Mouse (Mus musculus): ENCODE measurements around the gene Anapc2. TPM values are rescaled to one million over a fixed set of nuclear protein-coding genes. Genes with fewer than 3 reads are reported as not detected.
A peak's percentile ranks its signal among the peaks of the same experiment; 100 is the strongest.

Gene Anapc2
- polyA plus RNA-seq, 1 experiment from 2014 or later: 74.7 TPM

DNA sequence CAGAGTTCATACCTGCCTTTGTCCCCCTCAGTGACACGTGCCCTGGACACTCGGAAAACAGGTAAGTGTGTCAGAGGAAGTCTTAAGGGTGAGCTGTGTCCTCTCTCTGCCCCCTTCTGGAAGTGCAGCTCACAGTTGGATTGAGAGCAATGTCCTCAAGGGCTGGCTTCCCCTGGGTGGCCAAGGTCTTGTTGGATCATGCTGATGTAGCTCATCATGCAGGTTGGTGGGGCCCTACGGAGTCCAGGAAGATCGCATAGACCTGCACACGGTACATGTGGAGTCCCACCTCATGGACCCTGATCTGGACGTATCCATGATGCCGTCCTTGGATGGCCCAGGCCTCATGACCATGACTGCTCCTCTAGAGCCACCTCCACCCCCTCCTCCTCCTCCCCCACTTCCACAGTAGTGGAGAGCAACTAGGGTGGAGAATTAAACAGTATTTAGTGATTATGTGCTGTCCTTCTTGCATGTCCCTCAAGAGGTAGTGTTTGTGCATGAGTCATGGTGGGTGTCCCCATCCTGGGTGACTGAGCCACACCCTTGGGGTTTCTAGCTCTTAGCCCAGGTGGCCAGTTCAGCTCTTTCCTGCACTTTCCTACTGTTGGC, 16.6 kb downstream of the Anapc2 start:
- Histone ChIP-seq H3K36me3 (ENCODE audit: control insufficient read depth, insufficient read depth, low read length) (peaks cover 15% of the 10 kb centered on the region), H3K27me3 (replicated peaks; ENCODE audit: control insufficient read depth, insufficient read depth, low read length) (peaks cover 62% of the 10 kb centered on the region), H3K4me3 (ENCODE audit: low read depth, low read length) (no peak overlapping the region), H3K4me1 (replicated peaks; ENCODE audit: control insufficient read depth, insufficient read depth, low read length) (peaks cover 28% of the 10 kb centered on the region), H3K4me2 (no peak overlapping the region), H3K9ac (ENCODE audit: low read depth, low read length) (no peak overlapping the region), H3K27ac (ENCODE audit: low read depth, low read length) (no peak overlapping the region), H3K9me3 (ENCODE audit: control insufficient read depth, low read length) (no peaks in the 10 kb centered on the region)
- DNase-seq (ENCODE audit: low spot score): no peak
- no peak for ATAC-seq (replicated peaks; ENCODE audit: low FRiP score)
- 74% methylated on average over 7 of the region's 7 CpGs for WGBS

DNA sequence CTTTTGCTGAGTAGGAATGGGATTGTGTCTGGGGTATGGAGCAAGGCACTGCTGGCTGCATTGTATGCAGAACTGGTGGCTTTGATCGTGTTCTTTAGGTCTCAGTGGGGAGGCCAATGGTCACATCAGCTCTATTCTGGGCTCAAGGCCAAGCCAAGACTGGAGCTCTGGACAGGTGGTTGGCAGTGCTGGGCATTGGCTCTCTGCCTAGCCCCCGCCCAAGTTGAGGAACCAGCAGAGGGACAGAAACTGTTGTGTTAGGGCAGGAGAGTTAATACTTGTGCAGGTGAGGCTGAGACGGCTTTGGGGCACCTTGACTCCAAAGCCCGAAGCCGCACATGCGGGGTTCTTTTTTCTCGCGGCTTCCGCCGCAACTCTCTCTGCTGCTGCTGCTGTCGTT, 17.4 kb downstream of the Anapc2 start, which contains the start of gene Lrrc26:
Gene Lrrc26 (plus strand): TSS at position 265 of the 400 bp plus-strand sequence.
- no peak for DNase-seq (ENCODE audit: low spot score)
- H3K4me1 ChIP-seq (replicated peaks; ENCODE audit: control insufficient read depth, insufficient read depth, low read length): peaks cover 28% of the 10 kb centered on the region
- H3K27ac ChIP-seq (ENCODE audit: low read depth, low read length): no peak within 1 kb of the TSS
- H3K27me3 ChIP-seq (replicated peaks; ENCODE audit: control insufficient read depth, insufficient read depth, low read length): peaks cover 69% of the 10 kb centered on the region
- no peaks in the 10 kb centered on the region for H3K9me3 ChIP-seq (ENCODE audit: control insufficient read depth, low read length)
- peak within 1 kb of the TSS; percentile 20; the same call in 1 of the 2 replicates for H3K4me2 ChIP-seq
- peaks cover 9% of the 10 kb centered on the region for H3K36me3 ChIP-seq (ENCODE audit: control insufficient read depth, insufficient read depth, low read length)
- peak within 1 kb of the TSS; percentile 20; the same call in 1 of the 2 replicates for H3K4me3 ChIP-seq (ENCODE audit: low read depth, low read length)
- 13% methylated on average over 11 of the region's 11 CpGs for WGBS
- ATAC-seq (replicated peaks; ENCODE audit: low FRiP score): no peak
- no peak within 1 kb of the TSS for H3K9ac ChIP-seq (ENCODE audit: low read depth, low read length)

DNA sequence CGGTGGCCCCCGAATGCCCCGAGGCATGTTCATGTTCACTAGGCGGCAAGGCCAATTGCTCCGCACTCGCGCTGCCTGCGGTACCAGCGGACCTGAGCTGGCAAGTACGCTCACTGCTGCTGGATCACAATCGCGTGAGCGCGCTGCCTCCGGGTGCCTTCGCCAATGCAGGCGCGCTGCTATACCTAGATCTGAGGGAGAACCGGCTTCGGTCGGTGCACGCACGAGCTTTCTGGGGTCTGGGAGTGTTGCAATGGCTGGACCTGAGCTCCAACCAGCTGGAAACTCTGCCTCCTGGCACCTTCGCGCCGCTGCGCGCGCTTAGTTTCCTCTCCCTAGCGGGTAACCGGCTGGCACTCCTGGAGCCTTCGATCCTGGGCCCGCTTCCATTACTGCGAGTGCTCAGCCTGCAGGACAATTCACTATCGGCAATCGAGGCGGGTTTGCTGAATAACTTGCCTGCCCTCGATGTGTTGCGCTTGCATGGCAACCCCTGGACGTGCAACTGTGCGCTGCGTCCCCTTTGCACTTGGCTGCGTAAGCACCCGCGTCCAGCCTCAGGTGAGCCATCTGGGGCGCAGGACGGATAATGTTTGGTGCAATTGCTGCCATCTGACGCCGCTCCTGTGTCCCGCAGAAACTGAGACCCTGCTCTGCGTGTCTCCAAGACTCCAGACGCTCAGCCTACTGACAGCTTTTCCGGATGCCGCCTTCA, 18.0 kb downstream of the Anapc2 start:
- Histone ChIP-seq H3K36me3 (ENCODE audit: control insufficient read depth, insufficient read depth, low read length) (peaks cover 4% of the 10 kb centered on the region; the same call in 1 of the 2 replicates), H3K27me3 (replicated peaks; ENCODE audit: control insufficient read depth, insufficient read depth, low read length) (peaks cover 75% of the 10 kb centered on the region), H3K27ac (ENCODE audit: low read depth, low read length) (no peak overlapping the region), H3K9ac (ENCODE audit: low read depth, low read length) (no peak overlapping the region), H3K9me3 (ENCODE audit: control insufficient read depth, low read length) (no peaks in the 10 kb centered on the region), H3K4me3 (ENCODE audit: low read depth, low read length) (peak overlapping the region; percentile 20; the same call in 1 of the 2 replicates), H3K4me1 (replicated peaks; ENCODE audit: control insufficient read depth, insufficient read depth, low read length) (peaks cover 28% of the 10 kb centered on the region), H3K4me2 (peak overlapping the region; percentile 20; the same call in 1 of the 2 replicates)
- DNase-seq (ENCODE audit: low spot score): no peak
- no peak for ATAC-seq (replicated peaks; ENCODE audit: low FRiP score)
- 4% methylated on average over 54 of the region's 54 CpGs for WGBS

DNA sequence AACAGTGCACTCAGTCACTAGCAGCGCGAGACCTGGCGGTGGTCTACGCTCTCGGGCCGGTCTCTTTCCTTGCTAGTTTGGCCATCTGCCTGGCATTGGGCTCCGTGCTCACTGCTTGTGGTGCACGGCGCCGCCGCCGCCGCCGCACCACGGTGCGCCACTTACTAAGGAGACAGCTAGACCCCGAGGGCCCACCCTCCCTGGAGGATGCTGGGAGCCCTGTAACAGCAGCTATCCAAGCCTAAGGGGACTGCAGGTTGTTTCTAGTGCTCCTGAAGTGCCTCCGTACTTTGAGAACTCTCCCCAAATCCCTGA, 18.5 kb downstream of the Anapc2 start:
- ATAC-seq (replicated peaks; ENCODE audit: low FRiP score): no peak
- no peak for DNase-seq (ENCODE audit: low spot score)
- H3K27ac ChIP-seq (ENCODE audit: low read depth, low read length): no peak overlapping the region
- H3K27me3 ChIP-seq (replicated peaks; ENCODE audit: control insufficient read depth, insufficient read depth, low read length): peaks cover 79% of the 10 kb centered on the region
- H3K4me3 ChIP-seq (ENCODE audit: low read depth, low read length): peak overlapping the region; percentile 20; the same call in 1 of the 2 replicates
- peaks cover 28% of the 10 kb centered on the region for H3K4me1 ChIP-seq (replicated peaks; ENCODE audit: control insufficient read depth, insufficient read depth, low read length)
- no peaks in the 10 kb centered on the region for H3K36me3 ChIP-seq (ENCODE audit: control insufficient read depth, insufficient read depth, low read length)
- H3K9me3 ChIP-seq (ENCODE audit: control insufficient read depth, low read length): no peaks in the 10 kb centered on the region
- H3K9ac ChIP-seq (ENCODE audit: low read depth, low read length): no peak overlapping the region
- 2% methylated on average over 18 of the region's 18 CpGs for WGBS
- 0 out of 2 replicates have a peak overlapping the region, but pooled peaks have one; percentile 14 for H3K4me2 ChIP-seq

- Histone ChIP-seq H3K36me3 (ENCODE audit: control insufficient read depth, insufficient read depth, low read length) (no peaks in the 10 kb centered on the region), H3K9me3 (ENCODE audit: control insufficient read depth, low read length) (no peaks in the 10 kb centered on the region), H3K4me3 (ENCODE audit: low read depth, low read length) (peak overlapping the region; percentile 35; the same call in 1 of the 2 replicates), H3K4me2 (peak overlapping the region; percentile 57), H3K27ac (ENCODE audit: low read depth, low read length) (no peak overlapping the region), H3K4me1 (replicated peaks; ENCODE audit: control insufficient read depth, insufficient read depth, low read length) (peaks cover 23% of the 10 kb centered on the region), H3K27me3 (replicated peaks; ENCODE audit: control insufficient read depth, insufficient read depth, low read length) (peaks cover 85% of the 10 kb centered on the region), H3K9ac (ENCODE audit: low read depth, low read length) (no peak overlapping the region)
- 13% methylated on average over 32 of the region's 32 CpGs for WGBS
- DNase-seq (ENCODE audit: low spot score) (no peak), ATAC-seq (replicated peaks; ENCODE audit: low FRiP score) (no peak)
Measured at GRCm38 (mm10) chr2:25291184-25292053, 19.1 kb downstream of the Anapc2 start.

DNA sequence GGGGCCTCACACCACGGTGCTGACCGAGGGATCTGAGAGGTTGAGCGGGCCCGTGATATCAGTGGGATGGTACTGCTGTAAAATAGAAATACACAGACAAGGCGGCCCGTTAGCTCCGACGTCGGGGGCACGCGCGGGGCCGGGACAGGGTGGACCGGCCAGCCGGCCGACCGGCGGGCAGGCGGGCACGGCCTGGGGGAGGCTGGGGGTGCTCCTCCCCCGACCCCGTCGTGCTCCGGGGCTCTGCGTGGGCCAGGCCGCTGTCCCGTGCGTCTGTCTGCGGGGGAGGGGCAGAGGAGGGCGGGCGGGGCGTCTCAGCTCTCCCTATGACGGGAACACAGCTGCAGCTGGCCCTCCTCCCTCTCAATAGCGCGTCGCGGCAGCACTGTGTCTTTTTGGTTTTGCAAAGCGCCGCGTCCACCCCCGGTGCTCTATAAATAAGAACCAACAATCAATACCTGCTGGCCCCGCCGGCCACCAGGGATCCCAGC, 19.8 kb downstream of the Anapc2 start:
- Histone ChIP-seq H3K4me1 (replicated peaks; ENCODE audit: control insufficient read depth, insufficient read depth, low read length) (peaks cover 18% of the 10 kb centered on the region), H3K27me3 (replicated peaks; ENCODE audit: control insufficient read depth, insufficient read depth, low read length) (peaks cover 89% of the 10 kb centered on the region), H3K27ac (ENCODE audit: low read depth, low read length) (no peak overlapping the region), H3K4me3 (ENCODE audit: low read depth, low read length) (peak overlapping the region; percentile 35), H3K4me2 (peak overlapping the region; percentile 57), H3K9ac (ENCODE audit: low read depth, low read length) (no peak overlapping the region), H3K9me3 (ENCODE audit: control insufficient read depth, low read length) (no peaks in the 10 kb centered on the region), H3K36me3 (ENCODE audit: control insufficient read depth, insufficient read depth, low read length) (no peaks in the 10 kb centered on the region)
- 11% methylated on average over 39 of the region's 43 CpGs for WGBS
- DNase-seq (ENCODE audit: low spot score) (no peak), ATAC-seq (replicated peaks; ENCODE audit: low FRiP score) (no peak)

DNA sequence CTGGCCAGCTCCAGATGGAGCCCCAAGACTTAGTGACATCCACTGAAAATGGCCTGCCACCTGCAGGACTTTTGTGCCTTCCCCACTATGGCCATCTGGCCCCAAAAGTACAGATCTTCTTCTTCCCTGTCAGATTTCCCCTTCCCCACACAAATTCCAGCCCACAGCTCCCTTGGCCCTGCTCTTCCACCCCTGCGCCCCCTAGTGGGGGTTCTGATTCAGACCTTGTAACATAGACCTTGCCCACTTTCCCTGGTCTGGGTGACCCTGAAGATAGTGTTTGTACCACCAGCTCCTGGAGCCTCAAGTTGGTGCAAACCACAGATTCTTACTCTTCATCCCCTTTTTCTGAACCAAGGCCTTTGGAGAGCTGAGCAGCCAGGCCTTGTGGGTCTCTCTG, 20.6 kb downstream of the Anapc2 start:
- DNase-seq (ENCODE audit: low spot score) (peak; percentile 61), ATAC-seq (replicated peaks; ENCODE audit: low FRiP score) (no peak)
- Histone ChIP-seq H3K4me2 (no peak overlapping the region; the same call in 1 of the 2 replicates), H3K27ac (ENCODE audit: low read depth, low read length) (no peak overlapping the region), H3K9ac (ENCODE audit: low read depth, low read length) (no peak overlapping the region), H3K36me3 (ENCODE audit: control insufficient read depth, insufficient read depth, low read length) (no peaks in the 10 kb centered on the region), H3K4me1 (replicated peaks; ENCODE audit: control insufficient read depth, insufficient read depth, low read length) (peaks cover 13% of the 10 kb centered on the region; the same call in 1 of the 2 replicates), H3K9me3 (ENCODE audit: control insufficient read depth, low read length) (no peaks in the 10 kb centered on the region), H3K4me3 (ENCODE audit: low read depth, low read length) (no peak overlapping the region), H3K27me3 (replicated peaks; ENCODE audit: control insufficient read depth, insufficient read depth, low read length) (peaks cover 94% of the 10 kb centered on the region)
- 0% methylated on average over 1 of the region's 1 CpGs for WGBS

DNA sequence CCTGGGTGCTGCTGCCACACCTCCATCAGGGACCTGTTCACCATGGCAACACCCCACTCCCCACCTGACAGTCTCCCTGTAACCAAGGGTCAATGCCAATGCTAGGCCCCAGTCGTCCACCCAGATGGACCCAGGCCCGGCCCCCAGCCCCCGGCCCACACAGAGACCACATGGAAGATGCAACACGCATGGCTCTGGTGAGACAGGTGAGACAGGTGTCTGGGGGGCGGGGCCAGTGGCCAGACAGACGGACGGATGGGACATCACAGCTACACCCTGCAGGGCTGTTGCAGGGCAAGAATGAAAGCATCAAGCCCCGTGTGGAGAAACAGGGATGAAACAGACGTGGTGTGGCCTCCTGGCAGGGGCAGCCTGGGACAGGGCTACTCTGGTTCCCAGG, 21.4 kb downstream of the Anapc2 start:
- H3K4me3 ChIP-seq (ENCODE audit: low read depth, low read length): no peak overlapping the region
- peaks cover 91% of the 10 kb centered on the region for H3K27me3 ChIP-seq (replicated peaks; ENCODE audit: control insufficient read depth, insufficient read depth, low read length)

More for the DNA sequence above, 21.4 kb downstream of the Anapc2 start:
- H3K4me1 ChIP-seq (replicated peaks; ENCODE audit: control insufficient read depth, insufficient read depth, low read length): peaks cover 13% of the 10 kb centered on the region; the same call in 1 of the 2 replicates
- DNase-seq (ENCODE audit: low spot score) (no peak), ATAC-seq (replicated peaks; ENCODE audit: low FRiP score) (no peak)
- H3K4me2 ChIP-seq: no peak overlapping the region
- no peak overlapping the region for H3K9ac ChIP-seq (ENCODE audit: low read depth, low read length)
- H3K36me3 ChIP-seq (ENCODE audit: control insufficient read depth, insufficient read depth, low read length): no peaks in the 10 kb centered on the region
- H3K27ac ChIP-seq (ENCODE audit: low read depth, low read length): no peak overlapping the region
- WGBS: 71% methylated on average over 9 of the region's 9 CpGs
- no peaks in the 10 kb centered on the region for H3K9me3 ChIP-seq (ENCODE audit: control insufficient read depth, low read length)
